Mouse (Mus musculus) right cerebral cortex, postnatal 14 days (tissue): ENCODE results near the gene Cox14.
"Not testable (repeated sequence)": the region's sequence is repeated elsewhere in the genome, so short reads cannot be mapped to it uniquely, and the experiment has no call there.

Source experiments
- DNase-seq: peaks from one replicate; pipeline ENCODE4 v3.0.0; 2022

Cox14 gene

GRCm38 (mm10) chr15:99728211-99728610, 2.8 kb downstream of the Cox14 start:
- no peak for DNase-seq

DNA sequence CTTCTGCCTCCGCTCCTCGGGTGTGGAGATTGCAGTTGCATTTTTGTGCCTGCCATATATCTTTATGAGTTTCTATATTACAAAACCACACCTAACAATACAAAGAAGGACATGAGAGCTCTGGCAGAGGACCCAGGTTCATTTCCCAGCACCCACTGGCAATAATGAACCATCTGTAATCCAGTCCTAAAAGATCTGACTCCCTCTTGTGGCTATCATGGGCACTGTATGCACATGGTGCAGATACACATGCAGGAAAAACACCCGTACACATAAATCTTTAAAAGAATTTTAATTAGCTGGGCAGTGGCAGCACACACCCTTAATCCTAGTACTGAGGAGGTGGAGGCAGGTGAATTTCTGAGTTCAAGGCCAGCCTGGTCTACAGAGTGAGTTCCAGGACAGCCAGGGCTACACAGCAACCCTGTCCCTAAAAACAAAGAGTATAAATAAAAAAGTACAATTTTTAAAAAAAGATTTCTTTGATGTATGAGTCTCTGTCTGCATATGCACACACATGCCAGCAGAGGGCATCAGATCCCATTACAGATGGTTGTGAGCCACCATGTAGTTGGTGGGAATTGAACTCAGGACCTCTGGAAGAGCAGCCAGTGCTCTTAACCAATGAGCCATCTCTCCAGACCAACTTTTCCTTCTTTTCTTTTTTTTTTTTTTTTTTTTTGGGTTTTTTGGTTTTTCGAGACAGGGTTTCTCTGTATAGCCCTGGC, 3.8 kb downstream of the Cox14 start:
- DNase-seq, result no peak

DNA sequence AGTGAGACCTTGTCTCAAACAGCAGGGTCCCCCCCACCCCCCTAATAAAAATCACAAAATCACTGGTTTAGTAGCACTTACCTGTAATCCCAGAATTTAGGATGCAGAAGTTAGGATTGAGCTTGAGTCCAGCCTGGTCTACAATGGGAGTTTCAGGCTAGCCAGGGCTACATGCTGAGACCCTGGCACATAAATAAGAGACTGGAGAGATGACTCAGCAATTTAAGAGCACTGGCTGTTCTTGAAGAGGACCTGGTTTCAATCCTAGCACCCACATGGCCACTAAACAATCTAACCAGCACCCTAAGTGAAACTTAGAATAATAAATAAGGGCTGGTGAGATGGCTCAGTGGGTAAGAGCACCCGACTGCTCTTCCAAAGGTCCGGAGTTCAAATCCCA, 5.7 kb downstream of the Cox14 start:
- DNase-seq, result no peak

- no peak for DNase-seq
Measured at GRCm38 (mm10) chr15:99731678-99732077, 6.3 kb downstream of the Cox14 start.

GRCm38 (mm10) chr15:99733186-99733585, 7.8 kb downstream of the Cox14 start:
- DNase-seq, result no peak

DNA sequence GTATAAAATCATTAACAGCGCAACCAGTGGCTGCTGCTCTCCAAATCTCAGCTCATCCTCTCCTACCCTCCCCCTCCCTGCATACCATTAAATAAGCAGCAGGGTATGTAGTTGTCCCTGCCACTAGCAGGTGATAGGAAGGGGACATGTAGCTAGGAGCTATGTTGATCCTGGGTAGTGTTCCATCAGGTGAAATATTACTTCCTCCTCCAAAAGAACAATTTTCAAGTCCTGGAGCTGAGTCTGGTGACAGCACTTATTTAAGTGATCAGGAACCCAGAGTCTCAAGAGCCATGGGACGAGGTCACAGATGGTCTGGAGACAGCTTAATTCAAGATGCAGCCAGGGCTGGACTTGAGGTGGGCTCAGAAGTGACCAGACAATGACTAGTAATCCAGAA, 10.2 kb downstream of the Cox14 start:
- peak; percentile 100 for DNase-seq

DNA sequence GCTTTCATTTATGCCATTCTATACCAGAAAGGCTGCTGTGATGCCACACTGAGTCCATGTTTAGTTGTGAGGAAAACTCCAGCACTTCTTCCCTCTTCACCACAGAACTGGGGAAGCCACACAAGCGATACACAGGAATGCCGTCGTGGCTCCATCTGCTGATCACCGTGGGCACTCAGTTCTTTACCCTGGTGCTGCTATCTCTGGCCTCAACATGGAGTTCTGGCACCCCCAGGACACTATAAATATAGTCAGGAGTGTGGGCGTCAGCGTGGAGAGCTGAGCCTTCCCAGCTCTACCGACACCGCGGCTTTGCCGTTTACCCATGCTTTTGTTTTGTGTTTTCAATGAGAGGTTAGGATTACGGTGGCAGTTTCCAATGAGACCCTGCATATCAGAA, 11.3 kb downstream of the Cox14 start:
- DNase-seq, result no peak

DNA sequence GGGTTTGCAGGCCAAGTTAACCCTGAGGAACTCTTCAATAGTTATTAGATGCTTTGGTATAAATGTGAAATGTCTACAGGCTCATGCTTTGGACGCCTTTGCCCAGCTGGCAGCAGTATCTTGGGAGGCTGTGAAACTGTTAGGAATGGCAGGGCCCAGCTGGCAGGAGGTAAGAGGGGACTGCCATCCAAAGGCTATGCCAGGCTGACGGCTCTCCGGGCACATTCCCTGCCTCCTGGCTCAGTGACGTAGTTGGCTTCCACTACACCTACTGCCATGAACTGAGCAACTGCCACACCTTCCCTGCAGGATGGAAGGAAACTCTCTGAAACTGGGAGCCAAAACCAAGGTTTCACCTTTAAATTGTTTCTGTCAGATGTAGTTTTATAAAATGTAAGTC, 14.8 kb downstream of the Cox14 start:
- no peak for DNase-seq

- DNase-seq, result no peak
Measured at GRCm38 (mm10) chr15:99754204-99754603, 28.8 kb downstream of the Cox14 start.

GRCm38 (mm10) chr15:99767467-99767866, 42.0 kb downstream of the Cox14 start:
- no peak for DNase-seq

- DNase-seq, result no peak
Measured at GRCm38 (mm10) chr15:99768761-99769160, 43.3 kb downstream of the Cox14 start.

GRCm38 (mm10) chr15:99771004-99771500, 45.6 kb downstream of the Cox14 start:
- DNase-seq, result no peak

DNA sequence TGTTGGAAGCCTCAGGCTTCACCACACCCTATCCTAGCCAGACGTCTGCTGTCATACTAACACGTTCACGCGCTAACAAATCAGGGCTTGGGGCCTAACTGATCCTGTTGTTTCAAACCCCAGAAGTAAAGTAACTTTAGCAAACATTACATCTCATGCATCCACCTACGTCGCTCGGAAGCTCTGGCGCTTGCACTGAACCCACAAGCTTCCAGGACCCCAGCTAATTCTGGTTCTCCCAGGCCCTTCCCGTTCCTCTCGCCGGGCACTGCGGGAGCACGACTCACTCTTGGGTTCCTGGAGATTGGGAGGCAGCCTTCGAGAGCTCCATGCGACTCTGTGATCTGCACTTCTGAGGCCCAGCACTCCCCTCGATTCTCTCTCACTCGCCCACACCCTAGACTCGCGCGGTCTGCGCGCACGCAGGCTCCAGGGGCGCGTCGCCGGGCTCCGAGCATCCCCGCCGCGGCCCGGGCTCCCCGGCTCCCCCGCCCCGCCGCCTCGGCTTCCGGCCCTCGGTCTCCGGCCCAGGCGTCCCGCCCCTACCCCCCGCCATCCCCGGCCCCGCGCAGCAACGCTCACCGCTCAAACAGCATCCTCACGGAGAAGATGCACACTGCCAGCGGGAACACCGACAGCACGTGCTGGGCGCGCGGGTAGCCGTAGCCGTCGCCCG, 46.3 kb downstream of the Cox14 start:
- peak; percentile 29 for DNase-seq

DNA sequence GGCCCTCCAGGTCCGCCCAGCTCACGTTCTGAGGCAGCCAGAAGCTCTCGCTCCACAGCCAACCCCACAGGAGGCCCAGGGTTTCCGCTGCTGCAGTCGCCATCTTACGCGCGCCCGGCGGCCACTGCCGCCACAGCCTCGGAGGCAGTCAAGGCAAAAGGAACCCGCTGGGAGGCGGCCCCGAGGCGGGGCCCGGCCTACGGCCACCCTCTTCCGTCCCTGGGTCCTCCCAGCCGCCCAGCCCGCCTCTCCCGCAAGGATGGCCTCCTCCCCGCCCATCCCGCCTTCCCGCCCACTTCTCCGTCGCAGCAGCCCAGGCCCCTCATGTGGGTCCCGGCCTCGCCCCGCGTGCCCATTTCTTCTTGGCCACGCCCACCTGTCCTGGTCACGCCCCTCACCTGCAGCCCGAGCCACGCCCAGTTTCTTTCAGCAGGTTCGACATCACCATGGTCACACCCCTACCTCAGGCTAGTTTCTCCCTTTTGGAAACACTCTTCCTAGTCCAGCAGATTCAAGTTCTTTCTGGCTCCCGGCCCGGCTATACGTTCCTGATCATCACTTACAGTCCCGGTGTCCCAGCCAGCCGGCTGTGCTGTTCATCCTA, 47.0 kb downstream of the Cox14 start:
- peak; percentile 79 for DNase-seq

GRCm38 (mm10) chr15:99772881-99772924, 47.3 kb downstream of the Cox14 start, which contains the start of gene Cers5:
TSS of gene Cers5 (minus strand) at chr15:99772885.
- not testable (repeated sequence) for DNase-seq

DNA sequence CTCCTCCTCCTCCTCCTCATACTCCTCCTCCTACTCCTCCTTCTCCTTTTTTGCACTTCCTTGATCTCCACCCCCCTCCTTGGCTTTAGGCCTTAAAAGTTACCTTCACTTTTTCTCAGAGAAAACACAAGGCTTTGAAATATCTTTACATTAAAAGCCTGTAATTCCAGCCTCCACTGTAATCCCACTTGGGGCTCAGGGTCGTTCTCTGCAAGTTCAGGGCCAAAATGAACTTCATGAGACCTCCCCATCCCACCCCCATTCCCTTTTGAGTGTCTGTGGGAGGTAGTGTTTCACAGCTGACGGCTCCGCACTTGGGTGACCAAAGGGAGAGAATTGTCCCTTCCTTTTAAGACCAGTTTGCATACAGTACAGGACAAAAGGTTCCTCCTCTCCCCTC, 47.5 kb downstream of the Cox14 start:
- DNase-seq, result no peak
